Mouse (Mus musculus): ENCODE data around the gene 1700001C19Rik. TPM values are rescaled to one million over a fixed set of nuclear protein-coding genes. Genes with fewer than 3 reads are reported as not detected.

The 1700001C19Rik gene
- polyA plus RNA-seq, 1 experiment from 2014 or later: 0.24 TPM

GRCm38 (mm10) chr17:47458936-47459335 lies 21.8 kb upstream of the 1700001C19Rik start:
- Histone ChIP-seq H3K27me3 (replicated peaks; ENCODE audit: control insufficient read depth, insufficient read depth, low read length) (no peaks in the 10 kb centered on the region), H3K9me3 (ENCODE audit: control insufficient read depth, low read length) (no peaks in the 10 kb centered on the region), H3K27ac (ENCODE audit: low read depth) (no peak overlapping the region), H3K4me2 (ENCODE audit: low read length) (no peak overlapping the region), H3K4me3 (ENCODE audit: low read depth, low read length) (no peak overlapping the region), H3K4me1 (replicated peaks; ENCODE audit: control insufficient read depth, insufficient read depth, low read length) (peaks cover 4% of the 10 kb centered on the region; the same call in 1 of the 2 replicates), H3K9ac (ENCODE audit: low read length) (no peak overlapping the region), H3K36me3 (ENCODE audit: control insufficient read depth, insufficient read depth, low read length) (no peaks in the 10 kb centered on the region)
- WGBS: 93% methylated on average over 2 of the region's 2 CpGs
- no peak for ATAC-seq (replicated peaks; ENCODE audit: low FRiP score, low TSS enrichment, low read depth)
- no peak for DNase-seq (ENCODE audit: low spot score)

GRCm38 (mm10) chr17:47458310-47458709 lies 21.1 kb upstream of the 1700001C19Rik start:
- ATAC-seq (replicated peaks; ENCODE audit: low FRiP score, low TSS enrichment, low read depth): no peak
- no peak overlapping the region for H3K9ac ChIP-seq (ENCODE audit: low read length)

GRCm38 (mm10) chr17:47454675-47455074 lies 17.5 kb upstream of the 1700001C19Rik start:
- H3K4me3 ChIP-seq (ENCODE audit: low read depth, low read length): no peak overlapping the region
- no peak overlapping the region for H3K4me2 ChIP-seq (ENCODE audit: low read length)
- no peak for DNase-seq (ENCODE audit: low spot score)
- no peaks in the 10 kb centered on the region for H3K9me3 ChIP-seq (ENCODE audit: control insufficient read depth, low read length)
- peaks cover 12% of the 10 kb centered on the region for H3K4me1 ChIP-seq (replicated peaks; ENCODE audit: control insufficient read depth, insufficient read depth, low read length)
- WGBS: 43% methylated on average over 8 of the region's 8 CpGs
- H3K36me3 ChIP-seq (ENCODE audit: control insufficient read depth, insufficient read depth, low read length): no peaks in the 10 kb centered on the region
- no peaks in the 10 kb centered on the region for H3K27me3 ChIP-seq (replicated peaks; ENCODE audit: control insufficient read depth, insufficient read depth, low read length)
- no peak for ATAC-seq (replicated peaks; ENCODE audit: low FRiP score, low TSS enrichment, low read depth)
- H3K9ac ChIP-seq (ENCODE audit: low read length): no peak overlapping the region
- no peak overlapping the region for H3K27ac ChIP-seq (ENCODE audit: low read depth)

More at GRCm38 (mm10) chr17:47458310-47458709, 21.1 kb upstream of the 1700001C19Rik start:
- no peak for DNase-seq (ENCODE audit: low spot score)
- 81% methylated on average over 13 of the region's 13 CpGs for WGBS
- peaks cover under 1% of the 10 kb centered on the region; the same call in 1 of the 2 replicates for H3K4me1 ChIP-seq (replicated peaks; ENCODE audit: control insufficient read depth, insufficient read depth, low read length)
- H3K4me3 ChIP-seq (ENCODE audit: low read depth, low read length): no peak overlapping the region
- H3K36me3 ChIP-seq (ENCODE audit: control insufficient read depth, insufficient read depth, low read length): no peaks in the 10 kb centered on the region
- H3K27me3 ChIP-seq (replicated peaks; ENCODE audit: control insufficient read depth, insufficient read depth, low read length): no peaks in the 10 kb centered on the region
- no peaks in the 10 kb centered on the region for H3K9me3 ChIP-seq (ENCODE audit: control insufficient read depth, low read length)
- H3K27ac ChIP-seq (ENCODE audit: low read depth): no peak overlapping the region
- no peak overlapping the region for H3K4me2 ChIP-seq (ENCODE audit: low read length)

GRCm38 (mm10) chr17:47452886-47453285 lies 15.7 kb upstream of the 1700001C19Rik start:
- ATAC-seq (replicated peaks; ENCODE audit: low FRiP score, low TSS enrichment, low read depth) (no peak), DNase-seq (ENCODE audit: low spot score) (no peak)
- peaks cover 29% of the 10 kb centered on the region for H3K4me1 ChIP-seq (replicated peaks; ENCODE audit: control insufficient read depth, insufficient read depth, low read length)
- H3K4me3 ChIP-seq (ENCODE audit: low read depth, low read length): no peak overlapping the region
- no peaks in the 10 kb centered on the region for H3K27me3 ChIP-seq (replicated peaks; ENCODE audit: control insufficient read depth, insufficient read depth, low read length)
- H3K9ac ChIP-seq (ENCODE audit: low read length): no peak overlapping the region
- WGBS: 32% methylated on average over 7 of the region's 7 CpGs
- H3K9me3 ChIP-seq (ENCODE audit: control insufficient read depth, low read length): no peaks in the 10 kb centered on the region
- no peak overlapping the region for H3K27ac ChIP-seq (ENCODE audit: low read depth)
- H3K4me2 ChIP-seq (ENCODE audit: low read length): no peak overlapping the region
- H3K36me3 ChIP-seq (ENCODE audit: control insufficient read depth, insufficient read depth, low read length): no peaks in the 10 kb centered on the region

GRCm38 (mm10) chr17:47450880-47451565 lies 13.8 kb upstream of the 1700001C19Rik start:
- DNase-seq (ENCODE audit: low spot score): no peak
- Histone ChIP-seq H3K9ac (ENCODE audit: low read length) (no peak overlapping the region), H3K27me3 (replicated peaks; ENCODE audit: control insufficient read depth, insufficient read depth, low read length) (no peaks in the 10 kb centered on the region), H3K9me3 (ENCODE audit: control insufficient read depth, low read length) (no peaks in the 10 kb centered on the region), H3K36me3 (ENCODE audit: control insufficient read depth, insufficient read depth, low read length) (no peaks in the 10 kb centered on the region), H3K27ac (ENCODE audit: low read depth) (no peak overlapping the region), H3K4me1 (replicated peaks; ENCODE audit: control insufficient read depth, insufficient read depth, low read length) (peaks cover 30% of the 10 kb centered on the region), H3K4me2 (ENCODE audit: low read length) (no peak overlapping the region), H3K4me3 (ENCODE audit: low read depth, low read length) (no peak overlapping the region)
- 64% methylated on average over 12 of the region's 12 CpGs for WGBS
- ATAC-seq (replicated peaks; ENCODE audit: low FRiP score, low TSS enrichment, low read depth): 0 out of 2 replicates have a peak, but pooled peaks have one; percentile 24

GRCm38 (mm10) chr17:47450239-47450638 lies 13.1 kb upstream of the 1700001C19Rik start:
- WGBS: 24% methylated on average over 7 of the region's 7 CpGs
- no peak overlapping the region for H3K9ac ChIP-seq (ENCODE audit: low read length)
- peaks cover 34% of the 10 kb centered on the region for H3K4me1 ChIP-seq (replicated peaks; ENCODE audit: control insufficient read depth, insufficient read depth, low read length)
- H3K4me2 ChIP-seq (ENCODE audit: low read length): no peak overlapping the region
- peak; percentile 37 for ATAC-seq (replicated peaks; ENCODE audit: low FRiP score, low TSS enrichment, low read depth)
- H3K27ac ChIP-seq (ENCODE audit: low read depth): no peak overlapping the region
- no peak for DNase-seq (ENCODE audit: low spot score)
- H3K36me3 ChIP-seq (ENCODE audit: control insufficient read depth, insufficient read depth, low read length): no peaks in the 10 kb centered on the region
- H3K4me3 ChIP-seq (ENCODE audit: low read depth, low read length): no peak overlapping the region
- H3K27me3 ChIP-seq (replicated peaks; ENCODE audit: control insufficient read depth, insufficient read depth, low read length): no peaks in the 10 kb centered on the region
- H3K9me3 ChIP-seq (ENCODE audit: control insufficient read depth, low read length): no peaks in the 10 kb centered on the region

GRCm38 (mm10) chr17:47449432-47449831 lies 12.3 kb upstream of the 1700001C19Rik start:
- DNase-seq (ENCODE audit: low spot score) (no peak), ATAC-seq (replicated peaks; ENCODE audit: low FRiP score, low TSS enrichment, low read depth) (no peak)
- no peaks in the 10 kb centered on the region for H3K36me3 ChIP-seq (ENCODE audit: control insufficient read depth, insufficient read depth, low read length)
- peak overlapping the region; percentile 67 for H3K27ac ChIP-seq (ENCODE audit: low read depth)
- H3K4me3 ChIP-seq (ENCODE audit: low read depth, low read length): no peak overlapping the region
- no peaks in the 10 kb centered on the region for H3K9me3 ChIP-seq (ENCODE audit: control insufficient read depth, low read length)
- 68% methylated on average over 5 of the region's 5 CpGs for WGBS
- 0 out of 2 replicates have a peak overlapping the region, but pooled peaks have one; percentile 15 for H3K4me2 ChIP-seq (ENCODE audit: low read length)
- H3K4me1 ChIP-seq (replicated peaks; ENCODE audit: control insufficient read depth, insufficient read depth, low read length): peaks cover 34% of the 10 kb centered on the region
- H3K9ac ChIP-seq (ENCODE audit: low read length): no peak overlapping the region
- H3K27me3 ChIP-seq (replicated peaks; ENCODE audit: control insufficient read depth, insufficient read depth, low read length): no peaks in the 10 kb centered on the region

- no peak overlapping the region for H3K4me3 ChIP-seq (ENCODE audit: low read depth, low read length)
- ATAC-seq (replicated peaks; ENCODE audit: low FRiP score, low TSS enrichment, low read depth) (peak; percentile 18; the same call in 1 of the 2 replicates), DNase-seq (ENCODE audit: low spot score) (no peak)
- no peaks in the 10 kb centered on the region for H3K36me3 ChIP-seq (ENCODE audit: control insufficient read depth, insufficient read depth, low read length)
- peaks cover 34% of the 10 kb centered on the region for H3K4me1 ChIP-seq (replicated peaks; ENCODE audit: control insufficient read depth, insufficient read depth, low read length)
- 33% methylated on average over 8 of the region's 8 CpGs for WGBS
- no peaks in the 10 kb centered on the region for H3K9me3 ChIP-seq (ENCODE audit: control insufficient read depth, low read length)
- peak overlapping the region; percentile 67 for H3K27ac ChIP-seq (ENCODE audit: low read depth)
- H3K9ac ChIP-seq (ENCODE audit: low read length): no peak overlapping the region
- H3K4me2 ChIP-seq (ENCODE audit: low read length): 0 out of 2 replicates have a peak overlapping the region, but pooled peaks have one; percentile 15
- no peaks in the 10 kb centered on the region for H3K27me3 ChIP-seq (replicated peaks; ENCODE audit: control insufficient read depth, insufficient read depth, low read length)
Measured at GRCm38 (mm10) chr17:47448523-47449372, 11.6 kb upstream of the 1700001C19Rik start.
